Mouse (Mus musculus) limb, embryonic 14.5 days (tissue): Measurements from ENCODE around the gene Creb3l2. TPM values are rescaled to one million over a fixed set of nuclear protein-coding genes. Genes with fewer than 3 reads are reported as not detected.
"Not testable (repeated sequence)": the region's sequence is repeated elsewhere in the genome, so short reads cannot be mapped to it uniquely, and the experiment has no call there.

Experiments used
- ATAC-seq: fragments of 200-750 bp; cut with Nextera tagmentation; 2 replicates; pipeline ENCODE4 v1.8.0; 2017; ENCODE audit warnings: low read depth, moderate number of reproducible peaks, moderate TSS enrichment; ENCODE audit not compliant: low FRiP score
- DNase-seq: peaks from one replicate; pipeline ENCODE4 v3.0.0-alpha.2; 2015; ENCODE audit warnings: low spot score
- H3K27ac ChIP-seq: fragments of 300-500 bp; sonication (generic); replicated peaks from 2 replicates; pipeline ENCODE4 v1.5.1; 2014; ENCODE audit warnings: low read depth, mild to moderate bottlenecking, low read length, moderate library complexity, mixed read lengths
- H3K27me3 ChIP-seq: fragments of 300-500 bp; sonication (generic); 2 replicates; pipeline ENCODE4 v1.6.1; 2014; ENCODE audit warnings: low read length, mixed read lengths; ENCODE audit not compliant: control insufficient read depth, insufficient read depth
- H3K36me3 ChIP-seq: fragments of 300-500 bp; sonication (generic); 2 replicates; pipeline ENCODE4 v1.6.1; 2014; ENCODE audit warnings: mild to moderate bottlenecking, low read length, moderate library complexity, mixed read lengths; ENCODE audit not compliant: control insufficient read depth, insufficient read depth
- H3K4me1 ChIP-seq: fragments of 300-500 bp; sonication (generic); 2 replicates; pipeline ENCODE4 v1.6.1; 2014; ENCODE audit warnings: antibody characterized with exemption, low read length, mixed read lengths; ENCODE audit not compliant: control insufficient read depth, insufficient read depth
- H3K4me2 ChIP-seq: fragments of 300-500 bp; sonication (generic); replicated peaks from 2 replicates; pipeline ENCODE4 v1.6.1; 2014; ENCODE audit warnings: low read depth, mild to moderate bottlenecking, low read length, moderate library complexity; ENCODE audit not compliant: severe bottlenecking
- H3K4me3 ChIP-seq: fragments of 300-500 bp; sonication (generic); replicated peaks from 2 replicates; pipeline ENCODE4 v1.5.1; 2014; ENCODE audit warnings: low read length
- H3K9ac ChIP-seq: fragments of 300-500 bp; sonication (generic); 2 replicates; pipeline ENCODE4 v1.6.1; 2014; ENCODE audit warnings: mild to moderate bottlenecking, low read depth, low read length, moderate library complexity; ENCODE audit not compliant: severe bottlenecking
- H3K9me3 ChIP-seq: fragments of 300-500 bp; sonication (generic); 2 replicates; pipeline ENCODE4 v1.6.1; 2016; ENCODE audit warnings: low read length; ENCODE audit not compliant: control insufficient read depth
- POLR2A ChIP-seq: fragments of 200-500 bp; IDR thresholded peaks from 2 replicates; pipeline ENCODE4 v1.8.0; 2012; ENCODE audit warnings: inconsistent platforms, mild to moderate bottlenecking, moderate library complexity, borderline replicate concordance; ENCODE audit not compliant: insufficient read depth, insufficient read length; ENCODE audit errors: extremely low read depth
- WGBS: fragments of 180-500 bp; shearing (Covaris S2); extraction: QIAGEN DNeasy Blood & Tissue Kit; methylation state at CpG from one replicate; pipeline ENCODE4 v1.1.7; 2014; 5-methylcytosine and 5-hydroxymethylcytosine counted together
- polyA plus RNA-seq, 2 experiments: library from polyadenylated mRNA; depleted of rRNA in 1 of 2; stranded (reverse) in 1 of 2; unstranded in 1 of 2; fragments of >200 nt; fragmentation: Nextera tagmentation in 1 of 2; extraction: Ambion mirVana in 1 of 2; gene quantifications; 2 replicates each; pipeline versions ENCODE4 v1.2.1 to v1.2.3; 2012 to 2014

Gene Creb3l2
- polyA plus RNA-seq, 2 experiments, result 44.4 to 51.7 TPM

DNA sequence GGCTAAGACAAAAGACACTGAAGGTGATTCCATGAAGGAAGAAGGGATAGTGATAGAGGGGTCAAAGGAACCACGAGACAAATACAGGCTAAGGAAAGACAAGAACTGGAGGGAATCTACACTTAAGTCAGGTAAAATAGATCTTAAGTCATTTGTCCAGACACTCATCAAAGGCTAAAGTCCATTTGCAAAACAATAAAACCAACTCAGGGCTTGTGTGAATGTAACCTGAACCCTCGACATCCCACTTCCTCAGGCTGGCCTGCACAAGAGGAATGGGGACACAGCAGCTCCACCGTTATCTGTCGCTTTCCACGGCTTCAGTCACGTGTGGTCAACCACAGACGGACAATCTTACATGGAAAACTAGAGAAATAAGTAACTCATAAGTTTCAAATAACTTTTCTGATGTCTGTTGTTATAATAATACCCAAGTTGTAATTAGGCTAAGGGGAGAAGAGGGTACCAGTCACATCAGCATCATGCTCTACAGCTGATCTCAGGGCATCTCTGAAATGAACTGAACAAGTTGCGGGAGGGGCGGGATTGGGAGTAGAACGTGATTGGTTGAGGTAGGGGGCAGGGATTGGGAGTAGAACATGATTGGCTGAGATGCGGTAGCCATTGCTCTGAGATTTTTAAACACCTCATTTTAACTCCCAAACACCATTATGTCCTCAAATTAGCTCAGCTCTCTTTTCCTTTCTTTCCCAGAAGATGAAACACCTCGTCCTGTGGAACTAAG, 63.9 kb downstream of the Creb3l2 start:
- TF ChIP-seq POLR2A, result no peak
- no peak overlapping the region for H3K9ac ChIP-seq
- H3K36me3 ChIP-seq, result peaks cover 39% of the 10 kb centered on the region
- H3K4me1 ChIP-seq, result peaks cover 6% of the 10 kb centered on the region; the same call in 1 of the 2 replicates
- no peak overlapping the region for H3K4me3 ChIP-seq
- no peak overlapping the region for H3K4me2 ChIP-seq
- no peak for DNase-seq
- no peaks in the 10 kb centered on the region for H3K27me3 ChIP-seq
- no peak overlapping the region for H3K27ac ChIP-seq
- WGBS, result 82% methylated on average over 12 of the region's 12 CpGs
- ATAC-seq, result no peak
- H3K9me3 ChIP-seq, result no peaks in the 10 kb centered on the region

DNA sequence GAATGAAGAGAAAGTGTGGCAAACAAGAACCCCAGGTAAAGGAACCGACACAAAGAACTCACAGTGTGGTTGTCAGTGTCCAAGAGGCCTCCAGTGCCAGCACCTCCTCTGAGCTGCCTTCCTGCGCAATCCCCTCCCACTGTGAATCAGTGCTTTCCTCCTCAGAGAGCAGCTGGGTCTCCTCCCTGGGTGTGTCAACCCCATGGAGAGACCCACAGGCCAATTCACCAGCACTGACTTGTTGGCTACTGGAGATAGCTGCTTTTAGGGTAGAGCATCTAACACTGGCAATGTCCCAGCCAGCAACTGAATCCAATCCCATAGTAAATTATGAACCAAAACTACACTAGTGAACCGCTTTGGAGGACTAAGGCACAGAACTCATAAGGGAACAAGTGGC, 64.6 kb downstream of the Creb3l2 start:
- H3K36me3 ChIP-seq, result peaks cover 40% of the 10 kb centered on the region

DNA sequence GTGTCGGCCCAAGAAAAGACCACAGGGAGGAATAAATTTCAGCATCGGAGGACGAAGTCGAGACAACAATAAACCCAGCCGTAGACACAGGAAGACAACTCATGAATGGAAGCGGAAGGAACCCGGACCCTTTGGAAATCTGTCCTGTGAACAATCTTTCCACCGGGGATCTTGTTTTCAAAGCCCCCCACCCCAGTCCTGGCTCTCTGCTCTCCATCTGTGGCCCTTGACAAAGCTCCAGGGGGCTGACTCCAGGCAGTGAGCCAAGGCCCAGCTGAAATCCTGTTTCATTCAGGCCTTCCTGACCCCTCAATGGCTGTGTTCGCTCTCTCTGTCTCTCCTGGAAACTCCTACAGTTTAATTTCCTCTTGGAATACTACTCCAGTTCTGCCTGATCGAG, 66.5 kb downstream of the Creb3l2 start:
- no peak overlapping the region for H3K4me3 ChIP-seq

More for the DNA sequence above, 64.6 kb downstream of the Creb3l2 start:
- not testable (repeated sequence) for ATAC-seq, H3K4me2 ChIP-seq, H3K9me3 ChIP-seq, H3K27ac ChIP-seq, DNase-seq, H3K9ac ChIP-seq, H3K27me3 ChIP-seq, H3K4me1 ChIP-seq, H3K4me3 ChIP-seq
- WGBS, result 85% methylated on average over 3 of the region's 3 CpGs

DNA sequence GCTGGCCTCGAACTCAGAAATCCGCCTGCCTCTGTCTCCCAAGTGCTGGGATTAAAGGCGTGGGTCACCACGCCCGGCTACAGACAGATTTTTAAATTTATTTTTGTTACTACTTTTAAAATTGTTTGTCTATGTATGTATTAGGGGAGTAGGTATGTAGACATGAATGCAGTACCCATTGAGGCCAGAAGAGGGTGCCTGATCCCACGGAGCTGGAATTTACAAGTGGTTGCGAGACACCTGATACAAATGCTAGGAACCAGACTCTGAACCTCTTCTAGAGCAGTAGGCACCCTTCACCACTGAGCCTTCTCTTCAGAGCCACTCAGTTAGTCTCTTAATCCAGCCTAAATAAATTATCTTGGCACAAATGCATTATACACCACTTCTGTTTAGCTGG, 70.6 kb downstream of the Creb3l2 start:
- 86% methylated on average over 7 of the region's 7 CpGs for WGBS
- no peak for TF ChIP-seq POLR2A
- no peak for DNase-seq
- no peak for ATAC-seq
- H3K4me2 ChIP-seq, result no peak overlapping the region
- no peak overlapping the region for H3K27ac ChIP-seq
- H3K4me3 ChIP-seq, result no peak overlapping the region
- 0 out of 2 replicates have a peak, but pooled peaks cover 5% of the 10 kb centered on the region for H3K9me3 ChIP-seq
- no peaks in the 10 kb centered on the region for H3K27me3 ChIP-seq
- peaks cover 18% of the 10 kb centered on the region for H3K36me3 ChIP-seq
- H3K9ac ChIP-seq, result no peak overlapping the region
- peaks cover 11% of the 10 kb centered on the region; the same call in 1 of the 2 replicates for H3K4me1 ChIP-seq

More for the DNA sequence above, 66.5 kb downstream of the Creb3l2 start:
- Histone ChIP-seq H3K9ac (no peak overlapping the region), H3K4me2 (no peak overlapping the region), H3K36me3 (peaks cover 48% of the 10 kb centered on the region), H3K9me3 (0 out of 2 replicates have a peak, but pooled peaks cover 5% of the 10 kb centered on the region), H3K27me3 (no peaks in the 10 kb centered on the region), H3K27ac (no peak overlapping the region; the same call in 1 of the 2 replicates), H3K4me1 (peaks cover 6% of the 10 kb centered on the region; the same call in 1 of the 2 replicates)
- 74% methylated on average over 10 of the region's 10 CpGs for WGBS
- ATAC-seq, result peak; percentile 47
- TF ChIP-seq POLR2A, result no peak
- DNase-seq, result peak; percentile 43

DNA sequence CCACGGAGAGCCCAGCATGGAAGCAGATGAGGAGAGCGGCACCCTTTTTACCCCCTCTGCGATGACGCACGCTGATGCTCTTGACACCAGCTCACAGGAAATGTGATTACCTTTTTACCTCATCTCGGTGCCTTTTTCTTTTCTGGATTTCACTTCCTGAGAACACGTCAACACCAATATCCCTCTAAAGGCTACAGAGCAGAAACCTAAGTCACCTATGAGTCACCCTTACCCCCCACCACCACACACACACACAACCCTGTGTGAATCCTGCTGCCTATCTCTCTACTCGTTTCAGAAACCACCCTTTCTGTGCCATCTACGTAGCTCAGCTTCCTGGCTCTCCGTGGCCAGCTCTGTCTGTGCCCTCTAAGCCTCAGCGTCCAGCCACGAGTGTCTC, 71.4 kb downstream of the Creb3l2 start:
- Histone ChIP-seq H3K4me2 (no peak overlapping the region), H3K4me1 (peaks cover 15% of the 10 kb centered on the region), H3K4me3 (no peak overlapping the region), H3K9me3 (0 out of 2 replicates have a peak, but pooled peaks cover 5% of the 10 kb centered on the region), H3K36me3 (peaks cover 18% of the 10 kb centered on the region), H3K27ac (no peak overlapping the region), H3K9ac (no peak overlapping the region), H3K27me3 (no peaks in the 10 kb centered on the region)
- no peak for DNase-seq
- ATAC-seq, result no peak
- 85% methylated on average over 12 of the region's 12 CpGs for WGBS
- no peak for TF ChIP-seq POLR2A

DNA sequence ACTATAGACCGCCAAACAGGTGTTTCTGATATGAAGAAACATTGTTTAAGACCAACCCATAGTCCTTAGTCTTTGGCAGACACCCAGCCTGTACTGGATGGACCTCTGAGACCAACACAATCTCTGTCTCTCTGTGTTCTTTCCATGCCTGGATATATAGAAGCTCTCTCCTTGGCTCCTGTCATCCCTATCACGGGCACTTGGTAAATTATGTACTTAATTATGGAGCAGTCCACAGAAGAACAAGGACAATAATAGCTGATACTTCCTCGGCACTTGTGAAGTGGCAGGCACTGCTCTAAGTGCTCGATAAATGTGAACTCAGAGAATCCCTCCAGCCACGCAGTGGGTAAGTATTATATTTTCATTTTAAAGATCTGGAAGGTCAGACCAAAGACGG, 72.2 kb downstream of the Creb3l2 start:
- 72% methylated on average over 6 of the region's 6 CpGs for WGBS
- Histone ChIP-seq H3K9ac (no peak overlapping the region), H3K4me1 (peaks cover 13% of the 10 kb centered on the region), H3K4me2 (no peak overlapping the region), H3K4me3 (no peak overlapping the region), H3K27ac (no peak overlapping the region), H3K36me3 (peaks cover 18% of the 10 kb centered on the region), H3K27me3 (no peaks in the 10 kb centered on the region), H3K9me3 (0 out of 2 replicates have a peak, but pooled peaks cover 5% of the 10 kb centered on the region)
- DNase-seq (no peak), ATAC-seq (no peak)
- TF ChIP-seq POLR2A, result no peak
